ENCODE assay signal across 20 mouse cellular contexts in genomic region chr11:51961761-51962160, GRCm38 (mm10). TPM values are rescaled to one million over a fixed set of nuclear protein-coding genes. Genes with fewer than 3 reads are reported as not detected.
A peak's percentile ranks its signal among the peaks of the same experiment; 100 is the strongest.
DNase-seq lines count a peak whose midpoint lies in the region; ATAC-seq and TF ChIP-seq lines count a peak whose summit lies in the region.
"Had no signal": no experiment of that assay in that cellular context is flagged by ENCODE, and none has a peak within 500 bp of the region (broad histone marks: within the 10 kb centered on the region; RNA-seq: fewer than 3 reads in every experiment).

No protein-coding gene starts in this region.

- H3K27ac ChIP-seq in lung, postnatal 0 days (ENCODE audit: low read length), result peak overlapping the region; percentile 73; the same call in 1 of the 2 replicates
- H3K27ac ChIP-seq in forebrain, embryonic 11.5 days (ENCODE audit: low read depth, low read length), result no peak overlapping the region
- no peak overlapping the region for H3K27ac ChIP-seq in hindbrain, embryonic 14.5 days
- H3K27ac ChIP-seq: embryonic facial prominence, embryonic 10.5 days; heart, adult 2 months; heart, embryonic 15.5 days; kidney, embryonic 15.5 days; liver, embryonic 15.5 days; midbrain, embryonic 12.5 days; neural tube, embryonic 12.5 days had no signal

- H3K4me2 ChIP-seq in lung, postnatal 0 days (replicated peaks; ENCODE audit: low read depth, low read length), result no peak overlapping the region
- H3K4me2 ChIP-seq in forebrain, embryonic 11.5 days (ENCODE audit: low read depth, low read length, severe bottlenecking), result no peak overlapping the region
- no peak overlapping the region for H3K4me2 ChIP-seq in hindbrain, embryonic 14.5 days (replicated peaks)
- H3K4me2 ChIP-seq: heart, embryonic 15.5 days; kidney, embryonic 15.5 days; liver, embryonic 15.5 days; lung, embryonic 15.5 days; midbrain, embryonic 12.5 days; neural tube, embryonic 12.5 days had no signal

- H3K27me3 ChIP-seq in lung, postnatal 0 days (replicated peaks; ENCODE audit: insufficient read depth, low read length), result no peaks in the 10 kb centered on the region
- H3K27me3 ChIP-seq in forebrain, embryonic 11.5 days (ENCODE audit: control insufficient read depth, insufficient read depth, low read length), result no peaks in the 10 kb centered on the region
- no peaks in the 10 kb centered on the region for H3K27me3 ChIP-seq in hindbrain, embryonic 14.5 days (ENCODE audit: control insufficient read depth, insufficient read depth, low read length)
- H3K27me3 ChIP-seq: heart, embryonic 15.5 days; kidney, embryonic 15.5 days; liver, embryonic 15.5 days; lung, embryonic 15.5 days; midbrain, embryonic 12.5 days; neural tube, embryonic 12.5 days had no signal

- no peak for TF ChIP-seq CTCF in lung, postnatal 0 days (IDR thresholded peaks at IDR 0.05)

- no peak overlapping the region for H3K4me3 ChIP-seq in lung, postnatal 0 days (ENCODE audit: low read depth, low read length)
- no peak overlapping the region for H3K4me3 ChIP-seq in forebrain, embryonic 11.5 days (ENCODE audit: low read depth, low read length)
- H3K4me3 ChIP-seq in hindbrain, embryonic 14.5 days (replicated peaks; ENCODE audit: low read length), result no peak overlapping the region
- H3K4me3 ChIP-seq: embryonic facial prominence, embryonic 10.5 days; heart, adult 2 months; heart, embryonic 15.5 days; kidney, embryonic 15.5 days; liver, embryonic 15.5 days; lung, embryonic 15.5 days; midbrain, embryonic 12.5 days; neural tube, embryonic 12.5 days had no signal

- ATAC-seq in lung, postnatal 0 days, result no peak
- peak; percentile 86 for ATAC-seq in megakaryocyte progenitor cell, adult 5-6 weeks (replicated peaks; ENCODE audit: poor library complexity)
- ATAC-seq in forebrain, embryonic 11.5 days (replicated peaks; ENCODE audit: low FRiP score), result no peak
- no peak for ATAC-seq in hindbrain, embryonic 14.5 days (ENCODE audit: low FRiP score)
- ATAC-seq: forebrain, embryonic 16.5 days had no signal

- WGBS in lung, postnatal 0 days, result 88% methylated on average over 8 of the region's 8 CpGs
- 90% methylated on average over 8 of the region's 8 CpGs for WGBS in forebrain, embryonic 11.5 days
- 89% methylated on average over 8 of the region's 8 CpGs for WGBS in hindbrain, embryonic 14.5 days

- H3K4me1 ChIP-seq in lung, postnatal 0 days (ENCODE audit: insufficient read depth, low read depth, low read length), result no peaks in the 10 kb centered on the region
- no peaks in the 10 kb centered on the region for H3K4me1 ChIP-seq in forebrain, embryonic 11.5 days (replicated peaks; ENCODE audit: control insufficient read depth, insufficient read depth, low read length)
- H3K4me1 ChIP-seq in hindbrain, embryonic 14.5 days (replicated peaks; ENCODE audit: control insufficient read depth, insufficient read depth, low read length), result no peaks in the 10 kb centered on the region
- H3K4me1 ChIP-seq: embryonic facial prominence, embryonic 10.5 days; heart, embryonic 15.5 days; kidney, embryonic 15.5 days; midbrain, embryonic 12.5 days; neural tube, embryonic 12.5 days had no signal

- DNase-seq in lung, postnatal 0 days (ENCODE audit: low spot score), result no peak
- DNase-seq in lung, postnatal 25 days (ENCODE audit: low spot score), result no peak
- DNase-seq in thymus, postnatal 10 days (ENCODE audit: low spot score in 2 of 2), result peak; percentile 51 to 66
- DNase-seq in gastrocnemius, postnatal 14 days, result no peak
- no peak for DNase-seq in forebrain, embryonic 11.5 days (ENCODE audit: low spot score)
- DNase-seq in hindbrain, embryonic 14.5 days (ENCODE audit: low spot score), result no peak
- DNase-seq: cerebellum, adult 9-10 months; heart, adult 2 months; kidney, adult 11 months; liver; spleen, adult 18-20 months had no signal

- intact Hi-C loops in gastrocnemius, postnatal 14 days (cut with DNase I; ENCODE audit: low total_unique reads), result loop anchor here (5.0 kb wide), 1 partner anchor 104 kb away; the partner anchor contains the start of gene Jade2

- no peak overlapping the region for H3K9ac ChIP-seq in lung, postnatal 0 days (replicated peaks; ENCODE audit: low read depth)
- no peak overlapping the region for H3K9ac ChIP-seq in forebrain, embryonic 11.5 days (ENCODE audit: low read length)
- no peak overlapping the region for H3K9ac ChIP-seq in hindbrain, embryonic 14.5 days
- H3K9ac ChIP-seq: heart, embryonic 15.5 days; kidney, embryonic 15.5 days; liver, embryonic 15.5 days; lung, embryonic 15.5 days; midbrain, embryonic 12.5 days; neural tube, embryonic 12.5 days had no signal

- H3K9me3 ChIP-seq in lung, postnatal 0 days (ENCODE audit: low read length), result no peaks in the 10 kb centered on the region
- H3K9me3 ChIP-seq in forebrain, embryonic 11.5 days (ENCODE audit: control insufficient read depth, low read length), result no peaks in the 10 kb centered on the region
- no peaks in the 10 kb centered on the region for H3K9me3 ChIP-seq in hindbrain, embryonic 14.5 days (ENCODE audit: control insufficient read depth, low read length)
- H3K9me3 ChIP-seq: embryonic facial prominence, embryonic 10.5 days; heart, embryonic 15.5 days; kidney, embryonic 15.5 days; liver, embryonic 15.5 days; lung, embryonic 15.5 days; midbrain, embryonic 12.5 days; neural tube, embryonic 12.5 days had no signal

- H3K36me3 ChIP-seq in lung, postnatal 0 days (ENCODE audit: insufficient read depth, low read length), result no peaks in the 10 kb centered on the region
- no peaks in the 10 kb centered on the region for H3K36me3 ChIP-seq in forebrain, embryonic 11.5 days (ENCODE audit: control insufficient read depth, insufficient read depth, low read length)
- no peaks in the 10 kb centered on the region for H3K36me3 ChIP-seq in hindbrain, embryonic 14.5 days (replicated peaks; ENCODE audit: control insufficient read depth, insufficient read depth)
- H3K36me3 ChIP-seq: embryonic facial prominence, embryonic 10.5 days; heart, embryonic 15.5 days; kidney, embryonic 15.5 days; liver, embryonic 15.5 days; lung, embryonic 15.5 days; midbrain, embryonic 12.5 days; neural tube, embryonic 12.5 days had no signal

- TF ChIP-seq EP300 in lung, postnatal 0 days (IDR thresholded peaks at IDR 0.05), result no peak

RNA-seq across cellular contexts. Expression of gene Cdkn2aipnl, which starts 5.7 kb away (rescaled TPM):
- 55.9 and 56.9 TPM in 2 replicates for polyA plus RNA-seq in lung, postnatal 0 days (2015; fragmentation: Nextera tagmentation; extraction: Ambion mirVana)
- total RNA-seq in megakaryocyte progenitor cell, adult 5-6 weeks (2015), result 93.9 and 114 TPM in 2 replicates
- total RNA-seq in megakaryocyte progenitor cell, adult 5-6 weeks (2017), result 66.9 and 67.3 TPM in 2 replicates
- total RNA-seq in gastrocnemius, postnatal 14 days (2021), result 10 to 100 TPM; 14.8 to 16.2 TPM
- 130 and 142 TPM in 2 replicates for polyA plus RNA-seq in forebrain, embryonic 11.5 days (2014; fragmentation: Nextera tagmentation; extraction: Ambion mirVana)
- 117 and 129 TPM in 2 replicates for polyA plus RNA-seq in hindbrain, embryonic 14.5 days (2014; fragmentation: Nextera tagmentation; extraction: Ambion mirVana)

RNA-seq across cellular contexts. Expression of gene Ube2b, which starts 38.8 kb away (rescaled TPM):
- polyA plus RNA-seq in lung, postnatal 0 days (2015; fragmentation: Nextera tagmentation; extraction: Ambion mirVana), result 276 and 280 TPM in 2 replicates
- 84.4 and 88.0 TPM in 2 replicates for total RNA-seq in megakaryocyte progenitor cell, adult 5-6 weeks (2015)
- 68.8 and 102 TPM in 2 replicates for total RNA-seq in megakaryocyte progenitor cell, adult 5-6 weeks (2017)
- total RNA-seq in gastrocnemius, postnatal 14 days (2021), result 100 to 1,000 TPM; 248 to 274 TPM
- 163 and 177 TPM in 2 replicates for polyA plus RNA-seq in forebrain, embryonic 11.5 days (2014; fragmentation: Nextera tagmentation; extraction: Ambion mirVana)
- 150 and 157 TPM in 2 replicates for polyA plus RNA-seq in hindbrain, embryonic 14.5 days (2014; fragmentation: Nextera tagmentation; extraction: Ambion mirVana)

RNA-seq across cellular contexts. Expression of gene Cdkl3, which starts 42.3 kb away (rescaled TPM):
- 6.1 and 6.4 TPM in 2 replicates for polyA plus RNA-seq in lung, postnatal 0 days (2015; fragmentation: Nextera tagmentation; extraction: Ambion mirVana)
- total RNA-seq in megakaryocyte progenitor cell, adult 5-6 weeks (2015), result 3.3 and 4.1 TPM in 2 replicates
- 3.9 and 6.1 TPM in 2 replicates for total RNA-seq in megakaryocyte progenitor cell, adult 5-6 weeks (2017)
- 1 to 10 TPM; 2.8 to 4.2 TPM for total RNA-seq in gastrocnemius, postnatal 14 days (2021)
- 13.2 and 13.6 TPM in 2 replicates for polyA plus RNA-seq in forebrain, embryonic 11.5 days (2014; fragmentation: Nextera tagmentation; extraction: Ambion mirVana)
- polyA plus RNA-seq in hindbrain, embryonic 14.5 days (2014; fragmentation: Nextera tagmentation; extraction: Ambion mirVana), result 25.9 and 27.0 TPM in 2 replicates

Comparison
In these comparisons a context has a peak if more than half of its experiments do, and no peak if none do; other contexts are left out.
1. DNase-seq: peak in thymus, postnatal 10 days (2 of 2); none in lung, postnatal 0 days (single experiment), lung, postnatal 25 days (single experiment), gastrocnemius, postnatal 14 days (single experiment), forebrain, embryonic 11.5 days (single experiment) and hindbrain, embryonic 14.5 days (single experiment).